Mouse (Mus musculus) stomach, postnatal 0 days (tissue): ENCODE results near the gene Acsf2.

Experiments used
- CTCF ChIP-seq: IDR thresholded peaks from 2 replicates; pipeline ENCODE4 v1.5.1; 2016; ENCODE audit warnings: antibody characterized with exemption, low read depth, mild to moderate bottlenecking, moderate library complexity
- EP300 ChIP-seq: optimal IDR thresholded peaks from 2 replicates; pipeline ENCODE3; 2016; ENCODE audit warnings: antibody characterized with exemption

GRCm38 (mm10) chr11:94601321-94602281 is at the start of gene Acsf2:
- no peak for TF ChIP-seq EP300
- no peak for TF ChIP-seq CTCF
